Mouse (Mus musculus) intestine, embryonic 16.5 days (tissue): Measurements from ENCODE around the gene Plac9a. TPM values are rescaled to one million over a fixed set of nuclear protein-coding genes. Genes with fewer than 3 reads are reported as not detected.
A peak's percentile ranks its signal among the peaks of the same experiment; 100 is the strongest.

Experiments used
- ATAC-seq: fragments of 200-750 bp; cut with Nextera tagmentation; 2 replicates; pipeline ENCODE4 v1.8.0; 2017; ENCODE audit warnings: moderate TSS enrichment, moderate library complexity
- H3K27ac ChIP-seq: fragments of 300-500 bp; sonication (generic); 2 replicates; pipeline ENCODE4 v1.5.1; 2014; ENCODE audit warnings: mild to moderate bottlenecking, low read length
- H3K27me3 ChIP-seq: fragments of 300-500 bp; sonication (generic); replicated peaks from 2 replicates; pipeline ENCODE4 v1.6.1; 2014; ENCODE audit warnings: low read length, control low read depth, mixed read lengths; ENCODE audit not compliant: control insufficient read depth, insufficient read depth
- H3K36me3 ChIP-seq: fragments of 300-500 bp; sonication (generic); 2 replicates; pipeline ENCODE4 v1.6.1; 2014; ENCODE audit warnings: low read length, control low read depth; ENCODE audit not compliant: control insufficient read depth, insufficient read depth
- H3K4me1 ChIP-seq: fragments of 300-500 bp; sonication (generic); 2 replicates; pipeline ENCODE4 v1.6.1; 2014; ENCODE audit warnings: low read length, control low read depth, mixed read lengths; ENCODE audit not compliant: control insufficient read depth, insufficient read depth
- H3K4me2 ChIP-seq: fragments of 300-500 bp; sonication (generic); 2 replicates; pipeline ENCODE4 v1.6.1; 2014; ENCODE audit warnings: low read depth, low read length, control low read depth
- H3K4me3 ChIP-seq: fragments of 300-500 bp; sonication (generic); 2 replicates; pipeline ENCODE4 v1.5.1; 2014; ENCODE audit warnings: mild to moderate bottlenecking, low read length
- H3K9ac ChIP-seq: fragments of 300-500 bp; sonication (generic); 2 replicates; pipeline ENCODE4 v1.6.1; 2014; ENCODE audit warnings: low read depth, low read length
- H3K9me3 ChIP-seq: fragments of 300-500 bp; sonication (generic); 2 replicates; pipeline ENCODE4 v1.6.1; 2016; ENCODE audit warnings: low read length, control low read depth; ENCODE audit not compliant: control insufficient read depth
- WGBS: fragments of 180-500 bp; shearing (Covaris S2); extraction: QIAGEN DNeasy Blood & Tissue Kit; methylation state at CpG from one replicate; pipeline ENCODE4 v1.1.7; 2014; 5-methylcytosine and 5-hydroxymethylcytosine counted together
- polyA plus RNA-seq: library from polyadenylated mRNA; unstranded; fragments of >200 nt; fragmentation: Nextera tagmentation; extraction: Ambion mirVana; gene quantifications from 2 replicates; pipeline ENCODE4 v1.2.1, GENCODE M21; 2015

Gene Plac9a
- polyA plus RNA-seq, 1 experiment from 2014 or later: 1.9 TPM

GRCm38 (mm10) chr14:25866832-25867231 is 36.1 kb downstream of the Plac9a start:
- H3K27ac ChIP-seq: peak overlapping the region; percentile 45; the same call in 1 of the 2 replicates
- H3K9me3 ChIP-seq: no peaks in the 10 kb centered on the region
- no peak overlapping the region for H3K4me2 ChIP-seq
- H3K27me3 ChIP-seq: no peaks in the 10 kb centered on the region
- H3K4me1 ChIP-seq: peaks cover 46% of the 10 kb centered on the region
- H3K36me3 ChIP-seq: no peaks in the 10 kb centered on the region
- no peak for ATAC-seq
- 0 out of 2 replicates have a peak overlapping the region, but pooled peaks have one; percentile 16 for H3K9ac ChIP-seq
- 43% methylated on average over 11 of the region's 11 CpGs for WGBS
- no peak overlapping the region for H3K4me3 ChIP-seq

GRCm38 (mm10) chr14:25866384-25866783 is 36.5 kb downstream of the Plac9a start:
- WGBS: 83% methylated on average over 6 of the region's 6 CpGs

GRCm38 (mm10) chr14:25865251-25865650 is 37.6 kb downstream of the Plac9a start:
- Histone ChIP-seq H3K27me3 (no peaks in the 10 kb centered on the region), H3K4me2 (no peak overlapping the region), H3K27ac (no peak overlapping the region), H3K9ac (no peak overlapping the region), H3K36me3 (no peaks in the 10 kb centered on the region), H3K9me3 (no peaks in the 10 kb centered on the region), H3K4me1 (peaks cover 46% of the 10 kb centered on the region), H3K4me3 (no peak overlapping the region)
- 67% methylated on average over 5 of the region's 5 CpGs for WGBS
- ATAC-seq: no peak

More at GRCm38 (mm10) chr14:25866384-25866783, 36.5 kb downstream of the Plac9a start:
- Histone ChIP-seq H3K27me3 (no peaks in the 10 kb centered on the region), H3K4me3 (no peak overlapping the region), H3K36me3 (no peaks in the 10 kb centered on the region), H3K4me1 (peaks cover 46% of the 10 kb centered on the region), H3K27ac (peak overlapping the region; percentile 45; the same call in 1 of the 2 replicates), H3K9ac (0 out of 2 replicates have a peak overlapping the region, but pooled peaks have one; percentile 16), H3K9me3 (no peaks in the 10 kb centered on the region), H3K4me2 (no peak overlapping the region)
- no peak for ATAC-seq

GRCm38 (mm10) chr14:25863721-25864120 is 39.2 kb downstream of the Plac9a start:
- Histone ChIP-seq H3K4me2 (no peak overlapping the region), H3K9ac (no peak overlapping the region), H3K4me3 (no peak overlapping the region), H3K36me3 (no peaks in the 10 kb centered on the region), H3K27ac (no peak overlapping the region), H3K27me3 (no peaks in the 10 kb centered on the region), H3K4me1 (peaks cover 35% of the 10 kb centered on the region), H3K9me3 (no peaks in the 10 kb centered on the region)
- 65% methylated on average over 2 of the region's 2 CpGs for WGBS
- no peak for ATAC-seq

- Histone ChIP-seq H3K27ac (no peak overlapping the region), H3K4me2 (no peak overlapping the region), H3K4me1 (peaks cover 24% of the 10 kb centered on the region), H3K36me3 (no peaks in the 10 kb centered on the region), H3K9ac (no peak overlapping the region), H3K9me3 (no peaks in the 10 kb centered on the region), H3K27me3 (no peaks in the 10 kb centered on the region), H3K4me3 (no peak overlapping the region)
- no peak for ATAC-seq
- 88% methylated on average over 13 of the region's 13 CpGs for WGBS
These were observed 40.9 kb downstream of the Plac9a start for GRCm38 (mm10) chr14:25861771-25862530.

- ATAC-seq: no peak
- Histone ChIP-seq H3K9ac (no peak overlapping the region), H3K36me3 (no peaks in the 10 kb centered on the region), H3K27ac (no peak overlapping the region), H3K4me1 (peaks cover 38% of the 10 kb centered on the region), H3K4me2 (no peak overlapping the region), H3K4me3 (no peak overlapping the region), H3K9me3 (no peaks in the 10 kb centered on the region), H3K27me3 (no peaks in the 10 kb centered on the region)
- WGBS: 76% methylated on average over 8 of the region's 8 CpGs
These were observed 45.0 kb downstream of the Plac9a start for GRCm38 (mm10) chr14:25857940-25858339.

GRCm38 (mm10) chr14:25857168-25857621 is 45.7 kb downstream of the Plac9a start:
- no peak overlapping the region for H3K9ac ChIP-seq
- no peak overlapping the region for H3K27ac ChIP-seq

GRCm38 (mm10) chr14:25855241-25855885 is 47.5 kb downstream of the Plac9a start:
- ATAC-seq: 0 out of 2 replicates have a peak, but pooled peaks have one; percentile 39
- Histone ChIP-seq H3K27ac (no peak overlapping the region), H3K4me2 (no peak overlapping the region), H3K4me3 (no peak overlapping the region), H3K9me3 (no peaks in the 10 kb centered on the region), H3K9ac (no peak overlapping the region), H3K36me3 (no peaks in the 10 kb centered on the region), H3K4me1 (peaks cover 41% of the 10 kb centered on the region), H3K27me3 (no peaks in the 10 kb centered on the region)
- WGBS: 47% methylated on average over 8 of the region's 8 CpGs

More at GRCm38 (mm10) chr14:25857168-25857621, 45.7 kb downstream of the Plac9a start:
- peaks cover 41% of the 10 kb centered on the region for H3K4me1 ChIP-seq
- H3K36me3 ChIP-seq: no peaks in the 10 kb centered on the region
- peak; percentile 57 for ATAC-seq
- WGBS: 52% methylated on average over 3 of the region's 3 CpGs
- no peaks in the 10 kb centered on the region for H3K9me3 ChIP-seq
- no peaks in the 10 kb centered on the region for H3K27me3 ChIP-seq
- no peak overlapping the region for H3K4me3 ChIP-seq
- H3K4me2 ChIP-seq: no peak overlapping the region

GRCm38 (mm10) chr14:25853717-25854452 is 49.0 kb downstream of the Plac9a start:
- Histone ChIP-seq H3K4me2 (no peak overlapping the region), H3K9ac (no peak overlapping the region), H3K36me3 (no peaks in the 10 kb centered on the region), H3K27ac (no peak overlapping the region), H3K27me3 (no peaks in the 10 kb centered on the region), H3K4me1 (peaks cover 41% of the 10 kb centered on the region), H3K9me3 (no peaks in the 10 kb centered on the region), H3K4me3 (no peak overlapping the region)
- WGBS: 85% methylated on average over 16 of the region's 16 CpGs
- ATAC-seq: no peak
